Mouse (Mus musculus) liver, adult (tissue): ENCODE results near the gene Cavin1.

ENCODE experiments used
- GATA4 ChIP-seq: IDR thresholded peaks from 2 replicates; pipeline ENCODE4 v1.6.1; 2014; ENCODE audit warnings: mild to moderate bottlenecking, low read length; ENCODE audit not compliant: insufficient replicate concordance

The Cavin1 gene

GRCm38 (mm10) chr11:100964180-100964579, 6.5 kb downstream of the Cavin1 start:
- TF ChIP-seq GATA4, result no peak

DNA sequence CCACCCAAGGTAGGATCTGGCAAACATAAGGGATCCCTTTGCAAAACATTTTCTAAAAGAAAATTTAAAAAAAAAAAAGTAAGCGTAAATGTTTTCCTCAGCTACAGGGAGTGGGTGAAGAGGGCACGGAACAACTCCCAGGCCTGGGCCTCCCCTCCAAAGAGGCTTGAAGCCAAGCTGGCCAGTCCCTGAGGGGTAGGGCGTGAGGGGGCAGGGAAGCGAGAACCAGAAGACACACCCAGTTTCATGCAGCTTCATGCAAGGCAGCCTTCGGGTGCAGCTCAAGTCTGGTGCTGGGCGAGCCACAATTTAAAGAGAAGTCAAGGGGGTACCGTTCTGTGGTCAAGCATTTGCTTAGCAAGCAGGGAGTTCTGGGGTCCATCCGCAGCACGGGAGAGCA, 7.0 kb downstream of the Cavin1 start:
- TF ChIP-seq GATA4, result no peak

GRCm38 (mm10) chr11:100962371-100962911, 8.2 kb downstream of the Cavin1 start:
- no peak for TF ChIP-seq GATA4

DNA sequence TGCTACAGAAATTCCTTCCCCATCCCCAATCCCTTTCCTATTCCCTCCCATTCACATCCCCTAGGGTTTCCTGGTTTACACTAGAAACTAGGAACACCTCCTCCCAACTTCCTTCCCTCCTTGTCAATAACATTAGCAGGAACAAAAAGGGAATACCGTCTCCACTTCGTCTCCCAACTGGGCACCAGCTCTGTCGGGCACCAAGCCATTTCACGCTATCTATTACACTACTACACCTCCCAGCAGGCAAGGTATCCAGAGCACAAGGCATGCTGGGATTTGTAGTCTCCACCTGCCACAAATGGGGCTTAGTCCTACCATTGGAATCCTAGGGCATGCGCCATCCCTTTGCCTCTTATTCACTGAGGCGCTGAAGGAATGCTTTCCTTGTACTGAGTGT, 10.1 kb downstream of the Cavin1 start:
- no peak for TF ChIP-seq GATA4

DNA sequence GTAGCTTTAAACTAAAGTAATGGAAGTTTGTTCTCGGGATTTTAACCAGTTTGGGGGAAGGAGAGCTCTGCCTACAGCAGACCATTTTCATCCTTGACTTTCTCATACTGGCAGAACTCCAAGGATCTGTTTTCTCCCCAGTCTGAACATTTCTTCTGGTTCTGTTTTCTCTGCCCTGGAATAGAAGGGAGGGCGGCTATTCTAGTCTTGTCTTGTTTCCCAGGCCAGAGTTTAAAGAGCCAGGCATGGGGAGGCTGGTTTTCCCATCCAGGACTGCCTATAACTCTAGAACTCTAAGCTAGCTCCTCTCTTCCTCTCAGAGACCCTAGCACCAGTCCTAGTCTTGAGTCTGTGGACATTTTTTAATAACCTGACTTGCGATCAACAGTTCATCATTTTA, 10.9 kb downstream of the Cavin1 start:
- TF ChIP-seq GATA4, result no peak

GRCm38 (mm10) chr11:100959464-100959810, 11.2 kb downstream of the Cavin1 start:
- TF ChIP-seq GATA4, result no peak

GRCm38 (mm10) chr11:100958613-100959463, 11.8 kb downstream of the Cavin1 start:
- TF ChIP-seq GATA4, result no peak

DNA sequence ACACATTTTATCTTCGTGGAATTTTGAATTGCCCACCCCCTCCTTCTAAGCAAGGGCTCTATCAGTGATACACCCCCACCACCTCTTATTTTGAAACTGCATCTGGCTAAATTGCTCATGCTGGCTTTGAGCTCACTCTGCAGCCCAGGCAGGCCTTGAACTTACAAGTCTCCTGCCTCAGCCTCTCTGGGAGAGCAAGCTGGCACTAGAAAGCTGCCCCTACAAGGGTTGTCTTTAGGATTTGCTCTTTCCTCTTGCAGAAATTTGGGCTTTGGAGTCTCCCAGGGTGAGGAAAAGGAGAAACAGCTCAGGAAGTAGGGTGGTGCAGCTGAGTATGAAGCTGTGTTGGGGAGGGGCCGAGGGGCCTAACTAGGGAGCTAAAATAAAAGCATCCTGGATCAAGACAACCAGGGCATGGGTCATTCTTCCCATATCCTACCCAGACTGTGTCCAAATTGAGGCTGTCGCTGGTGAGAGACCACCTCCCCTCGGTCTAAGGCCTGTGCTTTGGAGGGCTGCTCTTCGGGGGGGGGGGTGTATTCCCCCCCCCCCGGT, 12.7 kb downstream of the Cavin1 start:
- TF ChIP-seq GATA4, result no peak

GRCm38 (mm10) chr11:100957244-100957643, 13.4 kb downstream of the Cavin1 start:
- TF ChIP-seq GATA4, result no peak

- TF ChIP-seq GATA4, result no peak
These were observed 21.1 kb downstream of the Cavin1 start for GRCm38 (mm10) chr11:100949540-100949939.

DNA sequence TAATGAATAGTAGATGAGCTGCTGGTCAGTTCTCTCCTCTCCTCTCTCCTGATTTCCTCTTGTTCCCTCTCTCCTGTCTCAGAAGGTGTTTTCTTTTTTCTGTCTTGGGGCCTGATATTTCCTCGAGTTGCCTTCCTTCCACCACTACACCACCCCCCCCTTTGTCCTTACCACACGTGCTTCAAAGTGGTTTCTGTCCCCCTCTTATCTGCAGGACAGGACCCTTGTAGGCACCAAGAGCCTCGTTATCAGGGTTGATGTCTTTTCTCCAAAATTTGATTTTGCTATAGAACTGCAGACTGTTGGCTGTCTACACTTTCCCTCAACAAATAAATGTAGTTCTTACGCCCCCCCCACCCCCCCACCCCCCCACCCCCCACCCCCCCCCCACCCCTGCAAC, 22.4 kb downstream of the Cavin1 start:
- TF ChIP-seq GATA4, result no peak

DNA sequence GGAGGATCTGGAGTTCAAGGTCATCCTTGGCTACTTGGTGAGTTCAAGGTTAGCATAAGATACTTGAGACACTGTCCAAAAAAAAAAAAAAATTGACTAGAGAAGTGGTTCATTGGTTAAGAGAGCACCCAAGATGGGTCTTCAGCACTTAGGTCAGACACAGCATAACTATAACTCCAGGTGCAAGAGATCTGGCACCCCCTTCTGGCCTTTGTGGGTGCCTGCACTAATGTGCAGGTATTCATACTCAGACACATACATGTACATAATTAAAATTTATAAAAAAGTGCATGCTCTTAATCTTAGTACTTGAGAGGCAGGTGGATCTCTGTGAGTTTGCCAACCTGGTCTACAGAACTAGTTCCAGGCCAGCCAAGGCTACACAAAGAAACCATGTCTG, 23.1 kb downstream of the Cavin1 start:
- no peak for TF ChIP-seq GATA4

DNA sequence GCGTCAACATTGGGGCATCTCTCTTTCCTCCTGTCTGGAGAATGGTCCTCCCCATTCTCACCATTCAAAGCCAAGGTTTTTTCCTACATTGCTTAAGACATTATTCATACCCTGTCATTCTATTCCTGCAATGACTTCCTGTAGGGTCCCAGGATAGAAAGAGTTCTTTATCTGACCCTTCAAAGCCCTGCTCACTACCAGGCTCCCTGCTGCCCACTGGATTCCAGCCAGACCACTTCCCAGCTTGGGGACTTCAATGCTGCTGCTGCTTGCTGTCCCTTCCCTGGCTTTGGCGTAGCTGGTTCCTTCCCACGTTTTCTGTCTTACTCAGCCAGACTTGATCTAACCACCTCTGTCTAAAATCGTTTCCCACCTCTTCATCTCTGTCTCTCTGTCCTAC, 23.8 kb downstream of the Cavin1 start:
- TF ChIP-seq GATA4, result no peak

- TF ChIP-seq GATA4, result no peak
These were observed 28.3 kb downstream of the Cavin1 start for GRCm38 (mm10) chr11:100942388-100942787.

DNA sequence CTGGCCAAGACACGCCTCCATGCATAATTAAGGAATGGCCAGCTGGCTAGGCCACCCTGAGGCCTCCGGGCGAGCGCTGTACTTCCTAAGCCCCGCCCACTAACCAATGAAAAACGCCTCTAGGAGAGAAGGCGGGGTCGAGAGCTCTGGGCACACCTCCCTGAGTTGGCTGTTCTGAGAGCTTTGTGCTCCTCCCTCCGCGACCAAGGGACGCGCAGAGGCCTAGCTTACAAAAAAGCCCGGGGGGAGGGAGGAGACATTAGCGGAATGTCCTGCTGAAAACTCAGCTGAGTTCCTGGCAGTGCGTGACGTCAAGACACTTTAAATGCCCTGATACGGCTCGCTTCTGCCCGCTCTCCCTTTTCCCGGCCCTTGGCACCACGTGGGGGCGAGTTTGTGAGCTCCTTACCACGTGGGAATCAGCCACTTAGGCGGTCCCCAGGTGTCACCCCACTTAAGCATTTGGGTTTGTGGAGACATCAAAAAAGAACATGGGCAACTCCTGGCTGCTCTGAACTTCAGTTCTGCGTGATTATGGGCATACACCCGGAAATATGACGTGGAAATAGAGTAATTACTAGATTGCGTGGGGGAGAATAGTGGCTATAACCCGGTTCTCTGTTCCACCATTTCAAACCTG, 31.1 kb downstream of the Cavin1 start, which contains the start of gene Stat3:
Stat3 (minus strand) TSS at position 29 of the 640 bp plus-strand sequence.
- TF ChIP-seq GATA4, result peak; percentile 58; the same call in 1 of the 2 replicates
